Mouse (Mus musculus): Measurements from ENCODE around the gene Popdc2.

Popdc2 gene

GRCm38 (mm10) chr16:38354185-38354913 is 7.7 kb upstream of the Popdc2 start:
- no peak for DNase-seq (ENCODE audit: low read depth, low spot score)

GRCm38 (mm10) chr16:38358256-38358812 is 3.7 kb upstream of the Popdc2 start:
- no peak for DNase-seq (ENCODE audit: low read depth, low spot score)

GRCm38 (mm10) chr16:38359241-38359640 is 2.8 kb upstream of the Popdc2 start:
- no peak for DNase-seq (ENCODE audit: low read depth, low spot score)

GRCm38 (mm10) chr16:38359857-38360256 is 2.2 kb upstream of the Popdc2 start:
- DNase-seq (ENCODE audit: low read depth, low spot score) = no peak

GRCm38 (mm10) chr16:38360317-38360716 is 1.7 kb upstream of the Popdc2 start:
- no peak for DNase-seq (ENCODE audit: low read depth, low spot score)

- no peak for DNase-seq (ENCODE audit: low read depth, low spot score)
These were observed 665 bp downstream of the Popdc2 start for GRCm38 (mm10) chr16:38362493-38363255.

GRCm38 (mm10) chr16:38363256-38363595 is 1.2 kb downstream of the Popdc2 start:
- no peak for DNase-seq (ENCODE audit: low read depth, low spot score)

- DNase-seq (ENCODE audit: low read depth, low spot score) = no peak
These were observed 1.6 kb downstream of the Popdc2 start for GRCm38 (mm10) chr16:38363657-38364056.

- no peak for DNase-seq (ENCODE audit: low read depth, low spot score)
These were observed 3.4 kb downstream of the Popdc2 start for GRCm38 (mm10) chr16:38365390-38365789.

GRCm38 (mm10) chr16:38366231-38366630 is 4.2 kb downstream of the Popdc2 start:
- no peak for DNase-seq (ENCODE audit: low read depth, low spot score)

GRCm38 (mm10) chr16:38368336-38368735 is 6.3 kb downstream of the Popdc2 start:
- no peak for DNase-seq (ENCODE audit: low read depth, low spot score)

GRCm38 (mm10) chr16:38369000-38369399 is 7.0 kb downstream of the Popdc2 start:
- DNase-seq (ENCODE audit: low read depth, low spot score) = no peak

GRCm38 (mm10) chr16:38369431-38369830 is 7.4 kb downstream of the Popdc2 start:
- DNase-seq (ENCODE audit: low read depth, low spot score) = no peak

- DNase-seq (ENCODE audit: low read depth, low spot score) = no peak
These were observed 8.0 kb downstream of the Popdc2 start for GRCm38 (mm10) chr16:38369992-38370484.

GRCm38 (mm10) chr16:38370633-38371374 is 8.8 kb downstream of the Popdc2 start:
- peak; percentile 54 for DNase-seq (ENCODE audit: low read depth, low spot score)

GRCm38 (mm10) chr16:38371705-38372296 is 9.8 kb downstream of the Popdc2 start:
- DNase-seq (ENCODE audit: low read depth, low spot score) = no peak

- DNase-seq (ENCODE audit: low read depth, low spot score) = no peak
These were observed 10.9 kb downstream of the Popdc2 start for GRCm38 (mm10) chr16:38372876-38373275.

GRCm38 (mm10) chr16:38373439-38373838 is 11.4 kb downstream of the Popdc2 start:
- no peak for DNase-seq (ENCODE audit: low read depth, low spot score)

- DNase-seq (ENCODE audit: low read depth, low spot score) = peak; percentile 28
These were observed 11.9 kb downstream of the Popdc2 start for GRCm38 (mm10) chr16:38373941-38374340.

- peak; percentile 77 for DNase-seq (ENCODE audit: low read depth, low spot score)
These were observed 12.6 kb downstream of the Popdc2 start for GRCm38 (mm10) chr16:38374379-38375140.

- no peak for DNase-seq (ENCODE audit: low read depth, low spot score)
These were observed 13.2 kb downstream of the Popdc2 start for GRCm38 (mm10) chr16:38375182-38375581.

All from ZHBTc4 (cell line).